Mouse (Mus musculus) hindbrain, embryonic 11.5 days (tissue): ENCODE measurements around the gene Lasp1. TPM values are rescaled to one million over a fixed set of nuclear protein-coding genes. Genes with fewer than 3 reads are reported as not detected.
"Not testable (repeated sequence)": the region's sequence is repeated elsewhere in the genome, so short reads cannot be mapped to it uniquely, and the experiment has no call there.

Source experiments
- ATAC-seq: fragments of 200-750 bp; cut with Nextera tagmentation; 2 replicates; pipeline ENCODE4 v1.8.0; 2017; ENCODE audit warnings: mild to moderate bottlenecking, moderate TSS enrichment, moderate library complexity; ENCODE audit not compliant: low FRiP score
- DNase-seq: peaks from one replicate; pipeline ENCODE4 v3.0.0-alpha.2; 2015; ENCODE audit warnings: low spot score
- H3K27ac ChIP-seq: fragments of 300-500 bp; sonication (generic); 2 replicates; pipeline ENCODE4 v1.5.1; 2014; ENCODE audit warnings: mild to moderate bottlenecking, low read depth, low read length
- H3K27me3 ChIP-seq: fragments of 300-500 bp; sonication (generic); 2 replicates; pipeline ENCODE4 v1.6.1; 2014; ENCODE audit warnings: mild to moderate bottlenecking, low read length, moderate library complexity, mixed read lengths; ENCODE audit not compliant: control insufficient read depth, insufficient read depth
- H3K36me3 ChIP-seq: fragments of 300-500 bp; sonication (generic); 2 replicates; pipeline ENCODE4 v1.6.1; 2014; ENCODE audit warnings: mild to moderate bottlenecking, low read length, moderate library complexity, mixed read lengths; ENCODE audit not compliant: control insufficient read depth, insufficient read depth
- H3K4me1 ChIP-seq: fragments of 300-500 bp; sonication (generic); replicated peaks from 2 replicates; pipeline ENCODE4 v1.6.1; 2014; ENCODE audit warnings: low read length, mixed read lengths; ENCODE audit not compliant: control insufficient read depth, insufficient read depth
- H3K4me2 ChIP-seq: fragments of 300-500 bp; sonication (generic); replicated peaks from 2 replicates; pipeline ENCODE4 v1.6.1; 2014; ENCODE audit warnings: mild to moderate bottlenecking, low read depth, low read length
- H3K4me3 ChIP-seq: fragments of 300-500 bp; sonication (generic); 2 replicates; pipeline ENCODE4 v1.5.1; 2014; ENCODE audit warnings: low read depth, low read length
- H3K9ac ChIP-seq: fragments of 300-500 bp; sonication (generic); 2 replicates; pipeline ENCODE4 v1.6.1; 2014; ENCODE audit warnings: low read depth, low read length
- H3K9me3 ChIP-seq: fragments of 300-500 bp; sonication (generic); 2 replicates; pipeline ENCODE4 v1.6.1; 2016; ENCODE audit warnings: low read length; ENCODE audit not compliant: control insufficient read depth
- WGBS: fragments of 180-500 bp; shearing (Covaris S2); extraction: QIAGEN DNeasy Blood & Tissue Kit; methylation state at CpG from one replicate; pipeline ENCODE4 v1.1.7; 2014; 5-methylcytosine and 5-hydroxymethylcytosine counted together
- polyA plus RNA-seq: library from polyadenylated mRNA; unstranded; fragments of >200 nt; fragmentation: Nextera tagmentation; extraction: Ambion mirVana; gene quantifications from 2 replicates; pipeline ENCODE4 v1.2.1, GENCODE M21; 2014

Lasp1 gene
- polyA plus RNA-seq, 1 experiment from 2014 or later, result 45.8 TPM

DNA sequence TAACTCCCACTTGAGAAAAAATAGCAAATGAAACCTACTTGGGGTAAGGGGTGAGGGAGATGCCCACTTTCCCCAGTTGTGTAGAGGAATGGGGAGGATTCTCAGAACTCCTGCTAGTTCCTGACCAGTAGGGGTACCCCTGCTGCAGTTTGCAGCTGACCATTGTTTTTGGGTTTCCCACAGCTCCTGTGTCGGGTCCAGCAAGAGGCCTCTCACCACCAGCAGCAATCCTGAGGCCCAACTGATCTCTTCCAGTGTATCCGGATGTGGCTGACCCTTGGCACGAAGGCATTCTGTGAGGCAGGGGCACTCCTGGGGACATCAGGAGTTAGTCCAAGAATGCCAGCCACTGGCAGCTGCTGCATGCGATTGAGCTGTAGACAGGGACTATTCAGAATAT is 43.2 kb downstream of the Lasp1 start:
- Histone ChIP-seq H3K4me1 (no peaks in the 10 kb centered on the region; the same call in 1 of the 2 replicates), H3K4me3 (peak overlapping the region; percentile 53; the same call in 1 of the 2 replicates), H3K27ac (0 out of 2 replicates have a peak overlapping the region, but pooled peaks have one; percentile 11), H3K27me3 (no peaks in the 10 kb centered on the region), H3K36me3 (no peaks in the 10 kb centered on the region), H3K9me3 (no peaks in the 10 kb centered on the region), H3K4me2 (peak overlapping the region; percentile 31), H3K9ac (peak overlapping the region; percentile 23; the same call in 1 of the 2 replicates)
- peak; percentile 32 for DNase-seq
- 42% methylated on average over 4 of the region's 4 CpGs for WGBS
- ATAC-seq, result no peak

DNA sequence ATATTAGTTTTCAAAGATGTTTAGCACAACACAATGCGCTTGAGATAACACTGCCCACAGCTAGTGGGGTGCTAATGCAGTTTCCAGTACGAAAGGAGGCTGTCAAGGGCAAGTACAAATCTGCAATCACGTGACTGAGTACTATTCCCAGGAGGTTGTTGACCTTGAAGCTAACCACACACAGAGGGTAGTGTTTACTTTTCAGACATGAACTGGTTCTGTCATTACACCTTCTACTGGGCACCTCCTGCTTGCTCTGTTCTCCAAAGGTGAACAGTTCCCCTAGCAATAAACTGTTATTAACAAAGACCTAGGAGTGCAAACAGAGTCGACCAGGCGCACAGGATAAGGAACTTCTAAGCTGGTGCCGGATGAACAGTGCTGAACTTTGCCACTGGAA is 51.6 kb downstream of the Lasp1 start:
- Histone ChIP-seq H3K4me1 (no peaks in the 10 kb centered on the region), H3K27me3 (no peaks in the 10 kb centered on the region), H3K4me2 (no peak overlapping the region), H3K36me3 (no peaks in the 10 kb centered on the region), H3K9ac (no peak overlapping the region), H3K4me3 (no peak overlapping the region), H3K9me3 (no peaks in the 10 kb centered on the region), H3K27ac (no peak overlapping the region)
- ATAC-seq (no peak), DNase-seq (no peak)
- WGBS, result 73% methylated on average over 6 of the region's 6 CpGs

DNA sequence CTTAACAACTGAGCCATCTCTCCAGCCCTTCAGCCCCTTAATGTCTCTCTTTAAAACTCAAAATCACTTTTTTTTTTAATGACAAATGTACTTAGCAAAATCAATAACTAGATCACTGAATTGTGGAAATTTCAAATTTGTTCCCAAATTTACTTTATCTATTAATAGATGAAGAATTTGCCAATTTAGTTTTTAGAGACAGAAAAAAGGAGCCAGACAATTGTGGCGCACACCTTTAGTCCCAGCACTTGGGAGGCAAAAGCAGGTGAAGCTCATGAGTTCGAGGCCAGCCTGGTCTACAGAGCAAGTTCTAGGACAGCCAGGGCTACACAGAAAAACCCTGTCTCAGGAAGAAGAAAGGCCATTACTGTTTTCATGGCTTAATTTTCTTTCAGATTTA is 52.8 kb downstream of the Lasp1 start:
- H3K9me3 ChIP-seq, result no peaks in the 10 kb centered on the region
- no peak overlapping the region for H3K4me3 ChIP-seq
- H3K4me2 ChIP-seq, result no peak overlapping the region
- H3K9ac ChIP-seq, result no peak overlapping the region
- no peaks in the 10 kb centered on the region for H3K4me1 ChIP-seq
- no peaks in the 10 kb centered on the region for H3K36me3 ChIP-seq
- WGBS, result 89% methylated on average over 2 of the region's 2 CpGs
- H3K27ac ChIP-seq, result no peak overlapping the region
- ATAC-seq (no peak), DNase-seq (no peak)
- H3K27me3 ChIP-seq, result no peaks in the 10 kb centered on the region

DNA sequence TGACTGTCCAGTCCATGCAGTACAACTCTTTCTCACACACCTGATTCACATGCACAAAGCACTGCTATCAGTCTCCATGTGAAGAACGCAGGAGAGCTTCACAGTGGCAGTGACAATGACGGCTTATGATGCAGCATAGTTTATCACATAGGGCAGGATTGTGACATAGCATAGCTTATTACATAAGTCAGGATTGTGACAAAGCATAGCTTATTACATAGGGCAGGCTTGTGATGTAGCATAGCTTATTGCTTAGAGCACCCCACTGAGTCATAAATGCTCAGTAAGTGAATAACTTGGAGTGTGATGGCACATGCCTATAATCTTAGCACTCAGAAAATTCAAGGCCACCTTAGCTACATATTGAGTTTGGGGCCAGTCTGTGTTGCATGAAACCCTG is 56.7 kb downstream of the Lasp1 start:
- Histone ChIP-seq H3K4me1 (no peaks in the 10 kb centered on the region), H3K9ac (no peak overlapping the region), H3K4me2 (no peak overlapping the region), H3K27me3 (no peaks in the 10 kb centered on the region), H3K27ac (no peak overlapping the region), H3K36me3 (no peaks in the 10 kb centered on the region), H3K9me3 (no peaks in the 10 kb centered on the region), H3K4me3 (no peak overlapping the region)
- ATAC-seq (no peak), DNase-seq (no peak)
- WGBS, result 92% methylated on average over 2 of the region's 2 CpGs

DNA sequence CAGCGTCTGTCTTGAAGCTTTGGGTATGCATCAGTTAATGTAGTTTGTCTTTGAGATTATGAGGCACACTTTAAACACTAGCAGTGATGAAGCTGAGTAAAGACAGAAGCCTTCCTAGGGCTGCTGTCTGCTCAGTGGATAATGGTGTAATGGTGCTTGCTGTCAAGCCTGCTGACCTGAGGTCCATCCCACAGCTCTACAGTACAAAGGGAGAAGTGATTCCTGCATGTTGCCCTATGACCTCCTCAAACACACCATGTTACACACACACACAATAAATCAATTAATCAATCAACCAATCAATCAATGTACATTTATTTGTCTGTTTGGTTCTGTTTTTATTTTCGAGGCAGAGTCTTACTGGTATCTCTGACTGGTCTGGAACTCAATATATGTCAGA is 63.3 kb downstream of the Lasp1 start:
- WGBS, result 69% methylated on average over 2 of the region's 2 CpGs
- H3K27ac ChIP-seq, result no peak overlapping the region

DNA sequence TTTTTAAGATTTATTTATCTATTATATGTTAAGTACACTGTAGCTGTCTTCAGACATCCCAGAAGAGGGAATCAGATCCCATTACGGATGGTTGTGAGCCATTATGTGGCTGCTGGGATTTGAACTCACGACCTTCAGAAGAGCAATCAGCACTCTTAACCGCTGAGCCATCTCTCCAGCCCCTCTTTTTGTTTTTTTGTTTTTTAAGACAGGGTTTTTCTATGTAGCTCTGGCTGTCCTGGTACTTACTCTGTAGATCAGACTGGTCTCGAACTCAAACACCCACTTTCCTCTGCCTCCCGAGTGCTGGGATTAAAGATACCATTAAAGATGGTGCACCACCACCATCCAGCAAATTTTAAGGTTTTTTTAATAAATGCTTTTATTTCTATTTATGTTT is 66.6 kb downstream of the Lasp1 start:
- Histone ChIP-seq H3K4me2 (no peak overlapping the region), H3K27me3 (no peaks in the 10 kb centered on the region), H3K4me3 (no peak overlapping the region), H3K9me3 (no peaks in the 10 kb centered on the region), H3K36me3 (no peaks in the 10 kb centered on the region), H3K27ac (no peak overlapping the region), H3K9ac (no peak overlapping the region), H3K4me1 (no peaks in the 10 kb centered on the region)
- DNase-seq (no peak), ATAC-seq (no peak)
- WGBS, result 84% methylated on average over 5 of the region's 5 CpGs

More for the DNA sequence above, 63.3 kb downstream of the Lasp1 start:
- H3K36me3 ChIP-seq, result no peaks in the 10 kb centered on the region
- H3K4me1 ChIP-seq, result no peaks in the 10 kb centered on the region
- no peak overlapping the region for H3K9ac ChIP-seq
- no peak for ATAC-seq
- no peak overlapping the region for H3K4me2 ChIP-seq
- no peaks in the 10 kb centered on the region for H3K9me3 ChIP-seq
- H3K4me3 ChIP-seq, result no peak overlapping the region
- H3K27me3 ChIP-seq, result no peaks in the 10 kb centered on the region
- no peak for DNase-seq

DNA sequence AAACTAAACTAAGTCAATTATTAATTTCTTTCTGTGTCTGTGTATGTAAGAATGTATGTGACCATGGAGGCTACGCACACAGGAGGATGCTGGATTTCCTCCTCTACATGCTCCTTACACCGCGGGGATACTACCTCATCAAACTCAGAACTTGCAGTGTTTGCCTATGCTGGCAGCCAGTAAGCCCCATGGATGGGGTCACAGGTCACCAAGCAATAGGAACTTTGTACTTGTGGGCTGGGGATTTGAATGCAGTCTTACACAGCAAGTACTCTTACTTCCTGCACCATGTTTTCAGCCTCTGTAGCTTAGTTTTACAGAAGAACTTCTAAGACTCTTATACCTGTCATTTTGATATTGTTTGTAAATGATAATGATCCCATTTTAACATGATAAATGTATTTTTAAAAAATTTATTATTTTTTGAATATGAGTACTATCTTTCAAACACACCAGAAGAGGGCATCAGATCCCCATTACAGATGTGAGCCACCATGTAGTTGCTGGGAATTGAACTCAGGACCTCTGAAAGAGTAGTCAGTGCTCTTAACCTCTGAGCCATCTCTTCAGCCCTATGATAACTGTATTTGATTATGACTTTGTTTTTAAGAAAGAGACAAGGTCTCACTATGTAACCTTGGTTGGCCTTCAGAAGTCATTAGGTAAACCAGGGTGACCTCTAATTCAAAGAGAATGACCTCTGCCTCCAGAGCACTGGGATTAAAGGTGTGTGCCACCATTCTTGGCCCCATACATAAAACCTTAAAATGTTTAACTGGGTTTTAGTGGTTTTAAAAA is 67.5 kb downstream of the Lasp1 start:
- Histone ChIP-seq H3K36me3 (no peaks in the 10 kb centered on the region), H3K27me3 (no peaks in the 10 kb centered on the region), H3K9ac (no peak overlapping the region), H3K4me1 (no peaks in the 10 kb centered on the region), H3K27ac (no peak overlapping the region), H3K4me2 (no peak overlapping the region), H3K9me3 (no peaks in the 10 kb centered on the region), H3K4me3 (no peak overlapping the region)
- DNase-seq, result no peak
- 93% methylated on average over 3 of the region's 3 CpGs for WGBS
- no peak for ATAC-seq

DNA sequence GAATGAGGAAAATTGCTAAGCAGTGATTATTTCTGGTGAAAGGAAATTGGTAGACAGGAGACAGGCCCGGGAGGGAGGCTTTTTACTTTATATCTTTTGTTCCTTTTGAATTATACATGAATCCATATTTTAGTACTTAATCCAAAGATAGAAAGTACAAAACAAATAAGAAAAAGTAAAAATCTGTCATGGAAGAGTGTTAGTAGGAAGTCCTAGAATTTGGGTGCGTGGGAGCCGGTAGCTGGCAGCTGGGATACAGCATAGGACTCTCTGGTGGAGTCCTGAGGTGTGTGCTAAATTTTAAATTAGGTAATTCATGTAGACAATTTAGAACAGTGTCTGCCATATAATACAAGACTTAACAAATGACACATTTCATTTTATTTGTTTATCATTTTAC is 68.8 kb downstream of the Lasp1 start:
- DNase-seq, result no peak
- H3K4me1 ChIP-seq, result no peaks in the 10 kb centered on the region
- no peak overlapping the region for H3K27ac ChIP-seq
- H3K9ac ChIP-seq, result no peak overlapping the region
- H3K27me3 ChIP-seq, result no peaks in the 10 kb centered on the region
- no peak for ATAC-seq
- no peaks in the 10 kb centered on the region for H3K36me3 ChIP-seq
- no peak overlapping the region for H3K4me2 ChIP-seq
- 94% methylated on average over 3 of the region's 3 CpGs for WGBS
- H3K4me3 ChIP-seq, result no peak overlapping the region
- H3K9me3 ChIP-seq, result no peaks in the 10 kb centered on the region

DNA sequence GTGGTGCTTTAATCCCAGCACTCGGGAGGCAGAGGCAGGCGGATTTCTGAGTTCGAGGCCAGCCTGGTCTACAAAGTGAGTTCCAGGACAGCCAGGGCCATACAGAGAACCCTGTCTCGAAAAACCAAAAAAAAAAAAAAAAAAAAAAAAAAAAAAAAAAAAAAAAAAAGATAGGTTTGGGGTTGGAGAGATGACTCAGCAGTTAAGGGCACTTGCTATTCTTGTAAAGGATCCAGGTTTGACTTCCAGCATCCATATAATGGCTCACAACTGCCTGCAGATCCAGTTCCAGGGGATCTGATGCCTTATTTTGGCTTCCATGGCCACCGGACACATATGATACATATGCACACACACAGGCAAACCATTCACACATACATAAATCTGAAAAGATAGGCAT is 73.6 kb downstream of the Lasp1 start:
- not testable (repeated sequence) for H3K4me2 ChIP-seq, H3K27ac ChIP-seq, H3K4me1 ChIP-seq, H3K4me3 ChIP-seq, H3K9ac ChIP-seq, H3K36me3 ChIP-seq, H3K9me3 ChIP-seq, DNase-seq, H3K27me3 ChIP-seq, ATAC-seq
- 89% methylated on average over 5 of the region's 5 CpGs for WGBS
